Mouse (Mus musculus): ENCODE measurements around the gene Gfer.
"Not testable (repeated sequence)": the region's sequence is repeated elsewhere in the genome, so short reads cannot be mapped to it uniquely, and the experiment has no call there.

Gene Gfer

DNA sequence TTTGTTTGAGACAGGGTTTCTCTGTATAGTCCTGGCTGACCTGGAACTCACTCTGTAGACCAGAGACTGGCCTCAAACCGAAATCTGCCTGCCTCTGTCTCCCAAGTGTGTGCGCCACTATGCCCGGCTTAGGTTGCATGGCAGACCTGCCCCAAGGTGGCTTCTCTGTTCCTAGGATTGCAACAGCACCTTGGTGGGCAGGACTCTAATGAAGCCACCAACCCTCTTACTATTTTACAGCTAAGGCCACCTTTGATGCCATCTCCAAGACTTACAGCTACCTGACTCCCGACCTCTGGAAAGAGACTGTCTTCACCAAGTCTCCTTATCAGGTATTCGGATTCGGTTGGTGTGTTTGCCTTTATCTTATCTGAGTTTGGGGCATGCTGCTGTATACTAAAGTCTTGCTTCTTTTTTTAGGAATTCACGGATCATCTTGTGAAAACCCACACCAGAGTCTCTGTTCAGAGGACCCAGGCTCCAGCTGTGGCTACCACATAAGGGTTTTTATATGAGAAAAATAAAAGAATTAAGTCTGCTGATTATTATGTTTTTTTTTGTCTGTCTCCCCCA lies 25.5 kb upstream of the Gfer start:
- DNase-seq, result not testable (repeated sequence)

DNA sequence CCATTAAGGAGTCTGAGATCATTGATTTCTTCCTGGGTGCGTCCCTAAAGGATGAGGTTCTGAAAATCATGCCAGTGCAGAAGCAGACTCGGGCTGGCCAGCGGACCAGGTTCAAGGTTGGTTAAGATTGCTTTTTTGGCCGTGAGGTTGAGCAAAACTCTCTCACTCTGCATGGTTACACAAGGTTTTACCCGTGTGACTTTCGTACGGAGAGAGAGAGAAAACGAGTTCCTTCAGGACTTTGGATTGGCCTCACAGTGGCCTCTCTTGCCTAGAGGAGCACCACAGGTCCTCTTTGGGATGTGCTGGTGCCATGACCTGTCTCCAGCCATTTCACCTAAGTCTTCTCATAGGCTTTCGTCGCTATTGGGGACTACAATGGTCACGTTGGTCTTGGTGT lies 24.7 kb upstream of the Gfer start:
- not testable (repeated sequence) for DNase-seq

DNA sequence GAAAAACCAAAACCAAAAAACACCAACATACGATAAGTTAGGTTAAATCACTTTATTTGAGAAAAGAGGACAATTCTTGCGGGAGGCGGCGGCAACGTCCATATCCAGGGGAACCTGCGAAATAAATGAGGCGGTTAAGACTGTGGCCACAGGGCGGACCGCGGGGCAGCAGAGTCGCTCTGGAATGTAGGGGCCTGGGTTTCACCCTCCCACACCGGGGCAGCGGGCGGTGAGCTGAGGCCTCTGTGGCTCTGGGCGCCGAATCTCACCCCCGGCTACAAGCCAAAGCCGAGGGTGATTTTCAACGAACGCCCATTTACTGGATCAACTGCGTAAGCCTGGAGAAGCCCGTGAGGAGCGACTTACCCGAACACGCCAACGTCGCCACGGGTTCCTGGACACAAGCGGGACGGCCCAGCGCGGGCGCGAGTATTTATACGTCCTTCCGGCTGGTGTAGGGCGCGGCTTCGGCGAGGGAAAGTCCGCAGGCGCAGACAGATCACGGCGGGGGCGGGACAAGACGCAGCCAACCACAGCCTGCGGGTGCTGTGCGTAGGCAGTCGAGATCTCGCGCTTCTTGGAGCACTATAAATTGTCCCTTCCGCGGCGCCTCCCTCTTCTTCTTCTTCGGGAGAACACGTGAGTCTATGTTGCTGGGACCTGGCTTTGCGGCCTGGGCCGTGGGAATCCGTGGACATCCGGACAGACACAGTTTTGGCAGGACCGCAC lies 23.7 kb upstream of the Gfer start:
- DNase-seq, result peak; percentile 98

DNA sequence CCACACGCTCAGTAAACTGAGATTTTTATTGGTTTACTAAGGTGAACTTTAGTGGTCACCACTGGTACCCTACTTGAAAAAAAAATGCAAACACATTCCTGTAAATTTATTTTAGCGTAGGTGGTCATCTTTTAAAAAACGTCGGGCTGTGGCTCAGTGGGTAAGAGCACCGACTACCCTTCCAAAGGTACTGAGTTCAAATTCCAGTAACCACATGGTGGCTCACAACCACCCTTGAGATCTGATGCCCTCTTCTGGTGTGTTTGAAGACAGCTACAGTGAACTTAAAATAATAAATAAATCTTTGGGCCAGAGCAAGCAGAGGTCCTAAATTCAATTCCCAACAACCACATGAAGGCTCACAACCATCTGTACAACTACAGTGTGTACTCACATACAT lies 23.0 kb upstream of the Gfer start:
- DNase-seq, result not testable (repeated sequence)

DNA sequence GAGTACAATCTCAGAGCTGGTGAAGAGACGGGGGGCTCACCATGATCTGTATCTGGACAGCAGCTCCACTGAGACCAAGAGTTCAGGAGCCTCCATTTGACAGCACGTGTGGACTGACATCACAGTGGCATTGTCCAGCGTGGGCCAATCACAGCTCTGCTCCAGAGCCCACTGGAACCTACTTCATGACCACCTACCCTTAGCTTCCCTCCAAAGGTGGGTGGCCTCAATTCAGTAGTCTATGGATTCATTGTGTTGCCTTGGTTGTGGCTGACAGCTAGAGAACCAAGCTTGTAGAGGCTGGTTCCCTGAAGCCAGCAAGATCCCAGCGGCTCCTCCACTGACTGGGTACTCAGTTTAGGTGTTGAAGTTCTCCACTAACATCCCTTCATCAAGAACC lies 22.0 kb upstream of the Gfer start, which contains the start of the genes Rnf151 and Rps2:
TSS of gene Rnf151 (minus strand) at position 121 of the 400 bp plus-strand sequence.
TSS of gene Rps2 (plus strand) at position 174 of the 400 bp plus-strand sequence.
- DNase-seq, result no peak

DNA sequence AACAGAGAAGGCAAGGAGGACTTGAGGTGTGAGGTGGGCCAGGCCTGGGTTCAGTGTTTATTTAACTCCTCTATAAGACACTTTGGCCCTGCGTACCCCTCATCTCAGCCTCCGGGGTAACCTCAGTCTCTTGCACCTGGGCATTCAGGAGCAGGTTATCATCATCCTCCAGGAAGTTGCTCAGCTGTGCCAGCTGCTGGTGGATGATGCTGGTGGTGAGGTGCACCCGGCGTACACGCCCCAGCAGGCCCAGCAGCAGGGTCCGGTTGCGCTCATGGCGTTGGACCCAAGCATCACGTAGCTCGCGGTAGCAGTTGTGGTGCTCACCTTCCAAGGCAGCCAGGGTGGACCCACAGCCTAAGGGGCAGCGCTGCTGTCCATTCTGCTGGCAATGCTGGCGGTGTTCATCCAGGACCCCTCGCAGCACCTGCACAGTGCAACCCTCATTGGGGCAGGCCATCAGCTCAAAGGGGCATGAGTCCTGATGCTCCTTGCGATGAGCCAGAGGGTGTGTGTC lies 20.3 kb upstream of the Gfer start:
- no peak for DNase-seq

DNA sequence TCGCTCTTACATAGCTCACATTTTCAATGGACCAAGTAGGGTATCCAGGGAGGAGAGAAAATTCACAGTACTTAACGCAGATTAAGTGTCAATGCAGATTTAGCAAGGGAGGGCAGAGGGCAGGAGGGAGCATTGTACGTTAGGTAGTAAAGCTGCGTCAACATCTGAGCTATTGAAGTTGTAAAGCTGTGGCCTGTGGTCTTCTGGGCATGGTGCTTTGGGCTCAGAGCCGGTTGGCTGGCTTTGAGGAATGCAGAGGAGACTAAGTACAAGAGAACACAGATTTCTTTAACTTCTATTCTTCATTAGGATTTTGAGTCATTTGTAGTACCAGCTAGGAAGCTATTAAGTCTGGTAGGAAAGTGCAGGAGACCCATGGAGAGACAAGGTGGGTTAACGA lies 19.6 kb upstream of the Gfer start:
- DNase-seq, result no peak

DNA sequence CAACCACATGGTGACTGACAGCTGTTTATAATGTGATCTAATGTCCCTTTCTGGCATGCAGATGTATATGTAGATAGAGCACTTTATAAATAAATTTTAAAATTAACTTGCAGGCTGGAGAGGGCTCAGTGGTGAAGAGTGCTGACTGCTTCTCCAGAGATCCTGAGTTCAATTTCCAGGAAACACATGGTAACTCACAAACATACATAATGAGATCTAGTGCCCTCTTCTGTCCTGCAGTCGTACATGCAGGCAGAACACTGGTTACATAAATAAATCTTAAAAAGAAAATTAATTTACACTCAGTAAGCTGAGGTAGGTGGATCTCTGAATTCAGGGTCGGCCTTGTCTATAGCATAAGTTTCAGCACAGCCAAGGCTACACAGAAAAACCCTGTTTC lies 12.7 kb upstream of the Gfer start:
- DNase-seq, result no peak

DNA sequence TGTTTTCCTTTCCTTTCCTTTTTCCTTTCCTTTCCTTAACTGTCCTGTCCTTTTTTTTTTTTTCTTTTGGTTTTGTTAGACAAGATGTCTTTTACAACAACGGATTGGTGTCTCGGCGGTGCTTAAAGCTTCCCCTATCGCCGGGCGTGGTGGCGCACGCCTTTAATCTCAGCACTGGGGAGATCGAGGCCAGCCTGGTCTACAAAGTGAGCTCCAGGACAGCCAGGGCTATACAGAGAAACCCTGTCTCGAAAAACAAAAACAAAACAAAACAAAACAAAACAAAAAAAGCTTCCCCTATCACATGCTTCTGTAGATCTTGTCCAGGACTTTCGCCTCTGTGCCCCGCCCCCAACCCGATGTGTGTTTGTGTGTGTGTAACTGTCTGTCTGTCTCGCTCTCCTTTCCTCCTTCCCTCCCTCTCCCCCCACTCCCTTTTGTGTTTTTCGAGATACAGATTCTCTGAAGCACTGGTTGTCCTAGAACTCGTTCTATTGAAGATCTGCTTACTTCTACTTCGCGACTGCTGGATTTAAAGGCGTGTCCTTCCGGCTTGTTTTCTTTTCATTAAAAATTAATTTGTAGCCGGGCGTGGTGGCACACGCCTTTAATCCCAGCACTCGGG lies 12.0 kb upstream of the Gfer start:
- no peak for DNase-seq

DNA sequence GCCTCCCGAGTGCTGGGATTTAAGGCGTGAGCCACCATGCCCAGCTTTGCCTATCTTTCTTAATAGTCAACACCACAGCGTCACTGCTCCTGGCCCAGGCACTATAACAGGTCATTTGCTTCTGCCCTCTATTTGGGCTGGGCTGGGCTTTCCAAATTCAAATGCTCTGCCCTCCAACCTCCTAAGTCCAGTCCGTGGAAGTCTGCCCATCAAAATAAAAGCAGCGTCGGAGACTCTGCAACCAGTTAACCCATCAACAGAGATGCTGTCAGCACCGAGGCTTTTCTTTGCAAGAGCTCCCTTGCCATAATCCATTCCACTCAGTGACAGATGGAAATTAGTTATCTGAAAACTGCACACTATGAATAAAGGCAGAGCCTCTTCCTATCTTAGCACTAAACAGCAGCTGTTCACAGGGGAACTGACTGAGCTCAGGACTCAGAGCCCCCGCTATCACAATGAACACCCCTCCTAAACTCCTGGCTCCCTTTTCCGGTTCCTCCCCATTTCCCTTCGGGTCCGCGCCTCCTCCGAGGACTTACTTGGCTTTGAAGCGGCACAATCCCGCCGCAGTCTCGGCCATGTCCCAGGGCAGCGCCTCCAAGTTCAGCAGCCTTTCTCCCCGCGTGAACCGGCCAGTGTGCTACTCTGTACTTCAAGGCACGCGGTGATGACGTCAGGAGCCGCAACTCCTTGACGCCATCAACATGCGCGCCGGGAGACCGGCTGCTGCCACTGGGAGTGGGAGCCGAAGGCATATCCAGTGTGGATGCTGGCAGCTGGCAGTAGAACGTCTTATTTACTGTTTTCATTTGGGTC lies 11.2 kb upstream of the Gfer start, which contains the start of gene Tbl3:
TSS of gene Tbl3 (minus strand) at position 679 of the 819 bp plus-strand sequence.
- peak; percentile 97 for DNase-seq

DNA sequence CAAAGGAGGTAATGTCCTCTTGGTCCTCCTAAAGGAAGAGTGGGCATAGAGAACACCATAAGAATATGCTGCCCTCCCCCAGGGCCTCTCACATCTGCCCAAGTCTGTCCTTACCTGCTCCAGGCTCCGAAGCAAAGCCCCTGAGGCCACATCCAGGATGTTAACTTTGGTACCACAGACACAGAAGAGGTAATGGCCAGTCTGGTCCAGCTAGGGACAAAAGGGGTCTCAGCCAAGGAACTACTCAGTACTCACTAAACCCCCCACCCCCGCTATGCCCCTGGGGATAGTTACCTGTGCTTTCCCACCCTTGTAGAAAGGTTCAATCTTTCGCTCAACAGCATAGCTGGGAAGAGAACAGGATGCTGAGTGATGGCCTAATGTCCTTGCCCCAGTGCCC lies 9.9 kb upstream of the Gfer start:
- no peak for DNase-seq

DNA sequence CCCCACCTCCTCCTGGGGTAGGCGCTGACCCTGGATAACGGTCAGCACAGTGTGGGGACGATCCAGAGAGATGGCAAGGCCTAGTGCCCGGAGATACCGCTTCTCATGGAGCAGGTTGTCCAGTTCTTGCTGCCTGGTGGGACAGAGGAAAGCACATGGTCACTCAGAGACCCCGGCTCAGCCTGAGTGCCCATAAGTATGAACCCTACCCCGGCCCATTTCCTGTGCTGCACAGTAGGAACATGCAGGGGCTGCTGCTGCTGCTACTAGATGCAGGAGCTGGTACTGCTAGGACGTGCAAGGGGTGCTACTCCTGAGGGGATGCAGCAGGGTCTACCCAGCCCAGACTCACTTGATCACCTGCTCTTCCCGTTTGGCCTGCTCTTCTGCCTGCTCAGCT lies 5.3 kb upstream of the Gfer start:
- DNase-seq, result no peak

DNA sequence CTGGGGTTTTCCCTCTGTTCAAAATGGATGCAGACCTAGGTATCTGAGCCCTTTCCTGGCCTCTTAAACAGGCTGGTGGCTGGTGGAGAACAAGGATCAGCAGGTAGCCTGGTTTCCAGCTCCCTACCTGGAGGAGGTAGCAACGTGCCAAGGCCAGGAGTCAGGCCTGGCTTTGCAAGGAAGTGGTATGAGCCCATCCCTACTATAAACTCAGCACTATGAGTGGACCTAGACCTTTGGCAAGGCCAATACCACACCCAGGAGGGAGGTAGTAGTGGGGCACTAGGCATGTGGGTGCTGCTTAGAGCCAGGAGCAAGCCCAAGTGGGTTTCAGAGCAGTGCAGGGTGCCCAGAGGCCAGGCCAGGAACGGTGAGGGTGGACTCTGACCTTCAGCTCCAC lies 3.5 kb upstream of the Gfer start:
- DNase-seq, result no peak

DNA sequence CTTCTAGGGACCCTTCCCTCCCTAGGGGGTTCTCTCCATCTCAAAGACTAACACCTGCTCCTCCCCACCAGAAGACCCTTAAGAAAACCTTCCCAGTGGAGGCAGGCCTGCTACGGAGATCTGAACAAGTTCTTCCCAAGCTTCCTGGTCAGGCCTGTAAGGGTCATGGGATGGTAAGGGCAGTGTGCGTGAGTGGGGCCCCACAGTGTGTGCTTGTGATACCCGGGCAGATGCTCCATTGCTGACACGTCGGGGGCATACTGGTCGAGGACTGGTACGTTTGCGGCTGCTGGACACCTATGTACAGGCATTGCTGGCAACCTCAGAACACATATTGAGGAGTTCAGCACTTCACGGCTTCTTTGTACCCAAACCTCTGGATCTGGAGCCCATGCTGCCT lies 2.8 kb upstream of the Gfer start:
- no peak for DNase-seq

DNA sequence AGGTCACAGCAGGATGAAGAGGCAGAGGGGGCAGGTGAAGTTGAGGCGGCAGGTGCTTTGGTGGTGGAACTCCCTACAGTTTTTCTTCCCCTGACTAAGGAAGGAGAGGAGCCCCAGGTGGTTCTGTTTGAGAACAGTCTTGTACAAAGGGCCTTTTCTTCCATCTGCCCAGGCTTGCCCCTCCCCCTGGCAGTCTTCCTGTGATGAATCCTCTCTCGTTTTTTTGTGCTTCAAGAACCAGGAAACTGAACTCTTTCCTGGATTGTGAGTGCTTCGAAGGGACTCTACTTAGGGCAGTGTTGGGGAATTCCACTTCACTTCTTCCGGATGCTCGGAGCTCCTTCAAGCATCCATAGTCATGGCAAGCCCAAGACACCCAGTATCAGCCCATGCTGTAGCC lies 2.0 kb upstream of the Gfer start:
- DNase-seq, result no peak

DNA sequence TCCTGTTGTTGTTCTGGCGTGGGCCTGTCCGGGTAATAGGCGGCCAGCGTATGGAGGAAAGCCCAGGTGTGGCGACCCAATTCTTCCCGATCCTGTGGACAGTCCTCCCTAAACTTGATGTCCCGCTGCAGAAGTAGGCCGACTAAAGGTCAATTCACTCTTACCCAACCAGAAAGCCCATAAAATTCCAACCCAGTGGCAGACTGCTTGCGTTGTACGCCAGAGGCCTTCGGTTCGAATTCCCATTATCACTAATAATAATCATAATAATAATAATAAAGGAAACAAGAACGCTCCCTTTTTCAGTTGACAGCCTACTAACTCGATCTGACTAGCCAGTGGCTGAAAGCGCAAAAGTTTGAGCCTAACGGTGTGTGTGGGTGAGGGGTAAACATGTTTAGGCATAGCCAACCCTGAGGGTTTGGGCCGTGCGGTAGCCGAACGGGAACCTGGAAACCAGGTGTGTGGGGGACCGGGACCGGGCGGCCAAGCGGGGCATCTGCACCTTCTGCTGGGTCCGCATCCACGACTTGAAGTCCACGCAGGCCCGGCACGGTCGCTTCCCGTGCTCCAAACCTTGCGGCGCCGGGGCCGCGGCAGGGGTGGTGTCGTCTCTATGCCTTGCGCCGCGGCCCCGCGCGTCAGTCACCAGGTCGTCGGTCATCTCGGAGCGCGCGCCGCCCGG lies 488 bp downstream of the Gfer start:
- DNase-seq, result peak; percentile 34

DNA sequence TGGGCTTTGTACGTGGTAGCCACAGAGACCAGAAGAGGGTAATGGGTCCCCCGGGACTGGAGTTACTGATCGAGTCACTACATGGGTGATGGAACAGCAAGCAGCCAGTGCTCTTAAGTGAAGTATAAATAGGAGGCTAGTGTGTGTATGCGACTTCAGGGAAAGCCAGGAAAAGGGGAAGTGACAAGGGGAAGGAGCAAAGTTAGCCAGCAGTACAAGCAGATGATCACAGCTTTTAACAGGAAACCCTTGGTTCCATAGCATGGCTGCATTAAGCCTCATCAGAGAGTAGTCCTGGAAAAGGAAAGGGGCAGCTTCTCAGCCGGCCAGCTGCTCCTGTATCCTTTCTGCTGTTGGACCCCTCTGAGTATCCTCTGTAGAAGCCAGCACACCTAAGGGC lies 3.6 kb downstream of the Gfer start:
- no peak for DNase-seq

DNA sequence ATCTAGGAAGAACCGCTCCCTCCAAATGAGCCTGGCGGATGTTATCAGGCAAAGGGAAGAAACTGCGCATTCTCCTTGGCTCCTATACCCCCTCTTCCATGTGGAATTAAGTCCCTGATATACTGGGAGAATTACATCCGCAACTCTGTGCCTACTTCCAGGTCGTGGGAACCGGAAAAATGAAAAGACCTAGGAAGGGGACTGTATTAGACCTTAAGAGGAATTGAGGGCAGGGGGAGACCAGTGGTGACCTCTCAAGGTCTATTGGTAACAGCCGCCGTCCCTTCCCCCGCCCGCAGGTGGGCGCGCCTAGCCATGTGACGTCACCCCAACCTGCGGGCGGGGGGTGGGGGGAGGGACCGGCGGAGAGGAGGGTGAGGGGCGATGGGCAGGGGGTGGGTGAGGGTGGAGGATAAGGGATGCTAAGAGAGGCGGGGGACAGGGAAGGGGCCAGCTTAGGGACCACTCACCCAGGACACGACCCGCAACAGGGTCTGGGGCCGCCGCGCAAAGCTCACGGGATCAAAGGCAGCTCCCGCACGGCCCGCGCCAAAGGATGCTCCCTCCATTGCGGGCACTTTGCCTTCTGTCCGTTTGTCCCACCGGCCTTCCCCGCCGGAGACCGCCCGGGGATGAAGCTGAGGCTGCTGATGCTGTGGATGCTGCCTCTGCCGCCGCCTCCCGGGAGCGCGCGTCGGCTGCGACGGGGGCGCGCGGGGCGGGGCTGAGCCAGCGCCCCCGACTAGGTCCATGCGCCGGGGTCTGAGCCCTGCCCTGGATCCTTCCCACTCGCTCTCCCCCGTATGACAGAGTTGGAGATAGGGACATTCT lies 6.5 kb downstream of the Gfer start, which contains the start of gene Syngr3:
TSS of gene Syngr3 (minus strand) at position 705 of the 831 bp plus-strand sequence.
- DNase-seq, result no peak

DNA sequence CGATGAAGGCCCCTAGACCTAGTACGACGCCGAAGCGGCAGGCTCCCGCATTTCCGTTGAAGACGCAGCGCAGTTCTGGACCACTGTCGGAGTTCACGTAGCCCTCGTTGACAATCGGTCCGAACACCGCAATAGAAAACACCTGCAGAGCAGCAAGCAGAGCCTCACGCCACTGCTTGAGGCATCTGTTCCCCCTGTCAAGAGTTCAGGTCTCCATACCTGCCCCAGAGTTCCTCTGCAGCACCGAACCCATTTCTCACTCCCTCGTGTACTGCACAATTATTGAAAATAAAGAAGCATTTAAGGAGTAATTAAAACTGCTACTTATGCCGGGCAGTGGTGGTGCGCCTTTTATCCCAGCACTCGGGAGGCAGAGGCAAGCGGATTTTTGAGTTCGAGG lies 8.4 kb downstream of the Gfer start:
- no peak for DNase-seq

DNA sequence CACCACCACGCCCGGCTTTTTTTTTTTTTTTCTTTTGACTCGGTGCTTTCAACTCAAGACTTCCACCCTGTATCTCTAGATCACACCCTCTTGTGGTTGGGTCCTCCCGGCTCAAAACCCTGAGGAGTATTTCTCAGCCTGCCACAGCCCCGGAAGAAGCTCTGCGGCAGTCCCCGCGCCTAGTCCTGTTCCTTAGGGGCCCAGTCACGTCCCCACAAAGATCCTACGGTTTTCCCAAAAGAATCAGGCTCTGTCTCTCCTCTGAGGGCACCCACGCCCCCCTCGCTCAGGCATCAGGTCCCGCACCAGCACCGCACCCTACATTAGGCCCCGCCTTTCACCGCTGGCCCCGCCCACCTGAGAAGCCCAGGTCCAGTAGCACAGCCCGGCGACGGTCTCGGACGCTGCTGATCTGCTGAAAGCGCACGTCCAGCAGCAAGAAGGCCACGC lies 8.8 kb downstream of the Gfer start:
- DNase-seq, result peak; percentile 70

DNA sequence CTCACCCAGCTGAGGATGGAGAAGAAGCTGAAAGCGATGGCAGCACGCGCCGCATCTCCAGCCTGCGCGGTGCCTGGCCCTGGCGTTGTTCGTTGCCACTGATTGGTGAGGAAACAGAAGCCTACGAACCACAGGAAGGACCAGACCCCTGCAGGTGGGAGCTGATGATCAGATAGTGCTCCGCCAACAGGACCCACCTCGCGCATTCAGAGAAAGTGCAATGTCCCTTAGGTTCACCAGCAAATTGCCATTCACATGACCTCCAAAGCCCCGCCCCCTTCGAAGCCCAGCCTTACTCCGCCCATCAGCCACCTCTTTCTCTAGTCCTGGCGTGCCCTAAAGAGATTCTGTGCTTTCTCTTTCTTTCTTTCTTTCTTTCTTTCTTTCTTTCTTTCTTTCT lies 9.4 kb downstream of the Gfer start:
- DNase-seq, result peak; percentile 53

Measured in kidney, adult 18-20 months (tissue).